In the genomic region with DNA sequence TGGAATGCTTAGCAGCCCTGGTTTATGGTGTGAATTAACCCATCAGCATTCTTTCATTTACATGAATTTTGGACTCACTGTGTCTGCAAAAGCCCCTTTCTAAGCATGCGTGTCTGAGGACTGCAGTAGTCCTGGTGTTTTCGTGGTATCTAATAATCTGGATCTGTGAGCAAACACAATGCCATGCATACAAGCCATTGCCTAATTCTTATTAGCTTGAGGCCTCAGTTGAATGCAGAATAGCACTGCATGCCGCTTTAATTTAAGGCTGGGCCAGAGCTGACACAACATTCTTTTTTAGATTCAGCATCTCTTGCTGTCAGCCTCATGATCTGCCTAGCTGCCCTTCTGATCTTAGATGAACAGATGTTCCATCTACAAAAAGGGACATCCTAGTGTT, we compare ENCODE assay signal across 14 mouse cellular contexts. TPM values are rescaled to one million over a fixed set of nuclear protein-coding genes. Genes with fewer than 3 reads are reported as not detected.
DNase-seq lines count a peak whose midpoint lies in the region; ATAC-seq lines count a peak whose summit lies in the region.
"Had no signal": no experiment of that assay in that cellular context is flagged by ENCODE, and none has a peak within 500 bp of the region (broad histone marks: within the 10 kb centered on the region; RNA-seq: fewer than 3 reads in every experiment).

No protein-coding gene starts in this region.

- H3K27ac ChIP-seq in heart, embryonic 12.5 days (ENCODE audit: poor library complexity, severe bottlenecking) = peak overlapping the region; percentile 4
- H3K27ac ChIP-seq in forebrain, embryonic 12.5 days = peak overlapping the region; percentile 83
- H3K27ac ChIP-seq in hindbrain, embryonic 16.5 days (ENCODE audit: low read depth, low read length) = peak overlapping the region; percentile 79
- peak overlapping the region; percentile 66 for H3K27ac ChIP-seq in neural tube, embryonic 14.5 days (ENCODE audit: low read depth, low read length)

- H3K36me3 ChIP-seq in heart, embryonic 12.5 days = no peaks in the 10 kb centered on the region
- no peaks in the 10 kb centered on the region for H3K36me3 ChIP-seq in forebrain, embryonic 12.5 days (replicated peaks)
- no peaks in the 10 kb centered on the region for H3K36me3 ChIP-seq in hindbrain, embryonic 16.5 days (ENCODE audit: control insufficient read depth, insufficient read depth, low read length)
- no peaks in the 10 kb centered on the region for H3K36me3 ChIP-seq in neural tube, embryonic 14.5 days (ENCODE audit: control insufficient read depth, insufficient read depth, low read length)

- no peak overlapping the region for H3K4me3 ChIP-seq in heart, embryonic 12.5 days
- H3K4me3 ChIP-seq in forebrain, embryonic 12.5 days (replicated peaks) = no peak overlapping the region
- no peak overlapping the region for H3K4me3 ChIP-seq in hindbrain, embryonic 16.5 days (ENCODE audit: low read length)
- no peak overlapping the region for H3K4me3 ChIP-seq in neural tube, embryonic 14.5 days (ENCODE audit: low read depth, low read length)
- H3K4me3 ChIP-seq: erythroblast, embryonic 14.5 days had no signal

- H3K9ac ChIP-seq in heart, embryonic 12.5 days = no peak overlapping the region
- no peak overlapping the region for H3K9ac ChIP-seq in forebrain, embryonic 12.5 days
- peak overlapping the region; percentile 56 for H3K9ac ChIP-seq in hindbrain, embryonic 16.5 days (ENCODE audit: low read depth, low read length)
- H3K9ac ChIP-seq in neural tube, embryonic 14.5 days (replicated peaks; ENCODE audit: low read depth, low read length) = no peak overlapping the region; the same call in 1 of the 2 replicates

- no peaks in the 10 kb centered on the region for H3K9me3 ChIP-seq in heart, embryonic 12.5 days (replicated peaks)
- no peaks in the 10 kb centered on the region for H3K9me3 ChIP-seq in forebrain, embryonic 12.5 days
- no peaks in the 10 kb centered on the region for H3K9me3 ChIP-seq in hindbrain, embryonic 16.5 days (ENCODE audit: control insufficient read depth, low read length)
- H3K9me3 ChIP-seq in neural tube, embryonic 14.5 days (ENCODE audit: control insufficient read depth, low read length) = no peaks in the 10 kb centered on the region

- ATAC-seq in heart, embryonic 12.5 days (ENCODE audit: insufficient number of reproducible peaks, low FRiP score) = no peak
- ATAC-seq in forebrain, embryonic 12.5 days (ENCODE audit: low FRiP score) = peak; percentile 69
- ATAC-seq in hindbrain, embryonic 16.5 days = peak; percentile 65; the same call in 1 of the 2 replicates
- ATAC-seq in neural tube, embryonic 14.5 days (ENCODE audit: low read depth) = no peak
- ATAC-seq: lung, postnatal 0 days had no signal

- peak overlapping the region; percentile 54 for H3K4me2 ChIP-seq in heart, embryonic 12.5 days
- H3K4me2 ChIP-seq in forebrain, embryonic 12.5 days = peak overlapping the region; percentile 31; the same call in 1 of the 2 replicates
- H3K4me2 ChIP-seq in hindbrain, embryonic 16.5 days (ENCODE audit: low read length) = no peak overlapping the region
- no peak overlapping the region for H3K4me2 ChIP-seq in neural tube, embryonic 14.5 days (ENCODE audit: low read depth, low read length)

- peaks cover 19% of the 10 kb centered on the region for H3K4me1 ChIP-seq in heart, embryonic 12.5 days (replicated peaks)
- peaks cover 20% of the 10 kb centered on the region for H3K4me1 ChIP-seq in forebrain, embryonic 12.5 days
- peaks cover 12% of the 10 kb centered on the region for H3K4me1 ChIP-seq in hindbrain, embryonic 16.5 days (ENCODE audit: control insufficient read depth, insufficient read depth, low read depth, low read length)
- H3K4me1 ChIP-seq in neural tube, embryonic 14.5 days (ENCODE audit: control insufficient read depth, insufficient read depth, low read length) = peaks cover 7% of the 10 kb centered on the region; the same call in 1 of the 2 replicates

- no peak for DNase-seq in heart, postnatal 14 days
- DNase-seq in cerebellum, adult 9-11 months = no peak
- no peak for DNase-seq in gastrocnemius, postnatal 4 days (ENCODE audit: low spot score in 2 of 2)
- DNase-seq in lung, postnatal 25 days (ENCODE audit: low spot score) = no peak
- DNase-seq: gastrocnemius, postnatal 36 days; kidney, postnatal 10 days; liver; thymus, postnatal 14 days had no signal

- no peaks in the 10 kb centered on the region for H3K27me3 ChIP-seq in heart, embryonic 12.5 days (replicated peaks)
- H3K27me3 ChIP-seq in forebrain, embryonic 12.5 days = no peaks in the 10 kb centered on the region
- H3K27me3 ChIP-seq in hindbrain, embryonic 16.5 days (replicated peaks; ENCODE audit: control insufficient read depth, insufficient read depth, low read length) = no peaks in the 10 kb centered on the region
- no peaks in the 10 kb centered on the region for H3K27me3 ChIP-seq in neural tube, embryonic 14.5 days (ENCODE audit: control insufficient read depth, insufficient read depth, low read length)

- intact Hi-C loops in heart, postnatal 14 days (cut with DNase I) = no loop called here

- WGBS in heart, embryonic 12.5 days = 78% methylated on average over 3 of the region's 3 CpGs
- 14% methylated on average over 3 of the region's 3 CpGs for WGBS in forebrain, embryonic 12.5 days
- 10% methylated on average over 3 of the region's 3 CpGs for WGBS in hindbrain, embryonic 16.5 days
- WGBS in neural tube, embryonic 14.5 days = 31% methylated on average over 3 of the region's 3 CpGs

RNA-seq across cellular contexts. Expression of a gene that starts 9.2 kb away (rescaled TPM):
- 103 and 104 TPM in 2 replicates for polyA plus RNA-seq in heart, embryonic 12.5 days (2016; fragmentation: Nextera tagmentation; extraction: Ambion mirVana)
- total RNA-seq in heart, postnatal 14 days (2021) = 10 to 100 TPM; 70.7 to 73.5 TPM
- 129 and 138 TPM in 2 replicates for polyA plus RNA-seq in forebrain, embryonic 12.5 days (2016; fragmentation: Nextera tagmentation; extraction: Ambion mirVana)
- polyA plus RNA-seq in hindbrain, embryonic 16.5 days (2015; fragmentation: Nextera tagmentation; extraction: Ambion mirVana) = 169 and 177 TPM in 2 replicates
- 157 and 164 TPM in 2 replicates for polyA plus RNA-seq in neural tube, embryonic 14.5 days (2014; fragmentation: Nextera tagmentation; extraction: Ambion mirVana)
- 10 to 100 TPM; 47.4 to 51.5 TPM for total RNA-seq in gastrocnemius, postnatal 4 days (2021)

RNA-seq across cellular contexts. Expression of a gene that starts 38.3 kb away (rescaled TPM):
- polyA plus RNA-seq in heart, embryonic 12.5 days (2016; fragmentation: Nextera tagmentation; extraction: Ambion mirVana) = 0.14 and 0.18 TPM in 2 replicates
- 10 to 100 TPM; 38.9 to 43.7 TPM for total RNA-seq in heart, postnatal 14 days (2021)
- 0.43 and 1.4 TPM in 2 replicates for polyA plus RNA-seq in forebrain, embryonic 12.5 days (2016; fragmentation: Nextera tagmentation; extraction: Ambion mirVana)
- polyA plus RNA-seq in hindbrain, embryonic 16.5 days (2015; fragmentation: Nextera tagmentation; extraction: Ambion mirVana) = 2.1 and 2.9 TPM in 2 replicates
- 5.6 and 7.2 TPM in 2 replicates for polyA plus RNA-seq in neural tube, embryonic 14.5 days (2014; fragmentation: Nextera tagmentation; extraction: Ambion mirVana)
- 10 to 100 TPM; 10.4 to 12.6 TPM for total RNA-seq in gastrocnemius, postnatal 4 days (2021)

Comparison
In these comparisons a context has a peak if more than half of its experiments do, and no peak if none do; other contexts are left out.
1. ATAC-seq: peak in forebrain, embryonic 12.5 days (single experiment) and hindbrain, embryonic 16.5 days (single experiment); none in heart, embryonic 12.5 days (single experiment) and neural tube, embryonic 14.5 days (single experiment).
2. H3K27ac ChIP-seq: peak in every context shown above with its lines; median percentile 83 in forebrain, embryonic 12.5 days; 79 in hindbrain, embryonic 16.5 days; 66 in neural tube, embryonic 14.5 days; 4 in heart, embryonic 12.5 days.
3. H3K4me2 ChIP-seq: peak in heart, embryonic 12.5 days (single experiment) and forebrain, embryonic 12.5 days (single experiment); none in hindbrain, embryonic 16.5 days (single experiment) and neural tube, embryonic 14.5 days (single experiment).